Comparison of ENCODE assay signal across 35 mouse cellular contexts in genomic region chr5:107294041-107294440, GRCm38 (mm10).
"Had no signal": no experiment of that assay in that cellular context is flagged by ENCODE, and none has a peak within 500 bp of the region (broad histone marks: within the 10 kb centered on the region; RNA-seq: fewer than 3 reads in every experiment).

No protein-coding gene starts in this region.

- ATAC-seq: hindbrain, embryonic 16.5 days; hindbrain, postnatal 0 days; inflammation-experienced regulatory T-cells, adult 6 months; intestine, embryonic 15.5 days; intestine, embryonic 16.5 days; intestine, postnatal 0 days had no signal

- H3K4me2 ChIP-seq: heart, embryonic 11.5 days; heart, embryonic 12.5 days; heart, embryonic 13.5 days; heart, embryonic 15.5 days; hindbrain, embryonic 12.5 days; hindbrain, embryonic 13.5 days; hindbrain, embryonic 14.5 days; hindbrain, embryonic 15.5 days; intestine, embryonic 15.5 days; kidney, embryonic 15.5 days had no signal

- H3K4me3 ChIP-seq: heart, embryonic 10.5 days; heart, embryonic 12.5 days; heart, embryonic 13.5 days; heart, embryonic 15.5 days; hindbrain, embryonic 10.5 days; hindbrain, embryonic 12.5 days; hindbrain, embryonic 13.5 days; hindbrain, embryonic 15.5 days; intestine, embryonic 15.5 days; kidney, embryonic 15.5 days; layer of hippocampus, adult 2 months had no signal

- DNase-seq: heart, postnatal 10 days; heart, postnatal 14 days; heart, postnatal 36 days; heart, postnatal 4 days; kidney, adult 11 months; kidney, adult 18-20 months; kidney, adult 2 months; kidney, adult 8-10 months; kidney, adult 9 months; kidney, postnatal 10 days; kidney, postnatal 14 days; kidney, postnatal 25 days; kidney, postnatal 36 days; kidney, postnatal 4 days; layer of hippocampus, adult 9-11 months; layer of hippocampus, postnatal 36 days had no signal

- H3K36me3 ChIP-seq: heart, embryonic 10.5 days; heart, embryonic 12.5 days; heart, embryonic 13.5 days; heart, embryonic 15.5 days; hindbrain, embryonic 10.5 days; hindbrain, embryonic 12.5 days; hindbrain, embryonic 13.5 days; hindbrain, embryonic 15.5 days; intestine, embryonic 15.5 days; kidney, embryonic 15.5 days had no signal

- H3K27ac ChIP-seq: heart, embryonic 10.5 days; heart, embryonic 13.5 days; heart, embryonic 15.5 days; hindbrain, embryonic 10.5 days; hindbrain, embryonic 12.5 days; hindbrain, embryonic 13.5 days; hindbrain, embryonic 14.5 days; hindbrain, embryonic 15.5 days; hindbrain, postnatal 0 days; intestine, embryonic 15.5 days; kidney, embryonic 15.5 days; kidney, postnatal 0 days; layer of hippocampus, adult 2 months had no signal

- H3K9me3 ChIP-seq: heart, embryonic 10.5 days; heart, embryonic 12.5 days; heart, embryonic 13.5 days; heart, embryonic 15.5 days; hindbrain, embryonic 10.5 days; hindbrain, embryonic 12.5 days; hindbrain, embryonic 13.5 days; hindbrain, embryonic 15.5 days; intestine, embryonic 15.5 days; kidney, embryonic 15.5 days had no signal

- H3K9ac ChIP-seq: heart, embryonic 12.5 days; heart, embryonic 13.5 days; heart, embryonic 15.5 days; hindbrain, embryonic 12.5 days; hindbrain, embryonic 13.5 days; hindbrain, embryonic 14.5 days; hindbrain, embryonic 15.5 days; intestine, embryonic 15.5 days; kidney, embryonic 15.5 days had no signal

- H3K27me3 ChIP-seq: heart, embryonic 15.5 days; intestine, embryonic 15.5 days had no signal
